Mouse (Mus musculus): ENCODE results near the gene Hist1h3e. TPM values are rescaled to one million over a fixed set of nuclear protein-coding genes. Genes with fewer than 3 reads are reported as not detected.
"Not testable (repeated sequence)": the region's sequence is repeated elsewhere in the genome, so short reads cannot be mapped to it uniquely, and the experiment has no call there.

Hist1h3e gene
- total RNA-seq, 2 experiments from 2014 or later = 264 to 387 TPM

GRCm38 (mm10) chr13:23570261-23571021 is 8.3 kb upstream of the Hist1h3e start:
- ATAC-seq (replicated peaks; ENCODE audit: low FRiP score, poor library complexity, severe bottlenecking) = not testable (repeated sequence)

- no peak for ATAC-seq (replicated peaks; ENCODE audit: low FRiP score, poor library complexity, severe bottlenecking)
Observed at GRCm38 (mm10) chr13:23564482-23564881, 2.3 kb upstream of the Hist1h3e start.

GRCm38 (mm10) chr13:23562699-23563462 is 712 bp upstream of the Hist1h3e start:
- ATAC-seq (replicated peaks; ENCODE audit: low FRiP score, poor library complexity, severe bottlenecking) = peak; percentile 68

- peak; percentile 53 for ATAC-seq (replicated peaks; ENCODE audit: low FRiP score, poor library complexity, severe bottlenecking)
Observed at GRCm38 (mm10) chr13:23561531-23561882, 662 bp downstream of the Hist1h3e start.

GRCm38 (mm10) chr13:23560699-23561098 is 1.5 kb downstream of the Hist1h3e start:
- ATAC-seq (replicated peaks; ENCODE audit: low FRiP score, poor library complexity, severe bottlenecking) = not testable (repeated sequence)

- ATAC-seq (replicated peaks; ENCODE audit: low FRiP score, poor library complexity, severe bottlenecking) = no peak
Observed at GRCm38 (mm10) chr13:23556906-23557305, 5.3 kb downstream of the Hist1h3e start.

GRCm38 (mm10) chr13:23555839-23556416 is 6.2 kb downstream of the Hist1h3e start:
- peak; percentile 62 for ATAC-seq (replicated peaks; ENCODE audit: low FRiP score, poor library complexity, severe bottlenecking)

GRCm38 (mm10) chr13:23554925-23555838 is 7.0 kb downstream of the Hist1h3e start:
- ATAC-seq (replicated peaks; ENCODE audit: low FRiP score, poor library complexity, severe bottlenecking) = peak; percentile 51

GRCm38 (mm10) chr13:23554393-23554792 is 7.8 kb downstream of the Hist1h3e start:
- no peak for ATAC-seq (replicated peaks; ENCODE audit: low FRiP score, poor library complexity, severe bottlenecking)

GRCm38 (mm10) chr13:23552962-23553361 is 9.2 kb downstream of the Hist1h3e start, which contains the start of gene Hist1h1d:
Gene Hist1h1d (plus strand): TSS chr13:23553262.
- ATAC-seq (replicated peaks; ENCODE audit: low FRiP score, poor library complexity, severe bottlenecking) = no peak

GRCm38 (mm10) chr13:23551931-23552914 is 9.9 kb downstream of the Hist1h3e start:
- ATAC-seq (replicated peaks; ENCODE audit: low FRiP score, poor library complexity, severe bottlenecking) = no peak

GRCm38 (mm10) chr13:23551146-23551834 is 10.9 kb downstream of the Hist1h3e start, which contains the start of gene Hist1h4f:
Gene Hist1h4f (minus strand): TSS chr13:23551648.
- peak; percentile 52 for ATAC-seq (replicated peaks; ENCODE audit: low FRiP score, poor library complexity, severe bottlenecking)

- peak; percentile 12 for ATAC-seq (replicated peaks; ENCODE audit: low FRiP score, poor library complexity, severe bottlenecking)
Observed at GRCm38 (mm10) chr13:23550761-23551145, 11.4 kb downstream of the Hist1h3e start.

GRCm38 (mm10) chr13:23546694-23547093 is 15.5 kb downstream of the Hist1h3e start:
- no peak for ATAC-seq (replicated peaks; ENCODE audit: low FRiP score, poor library complexity, severe bottlenecking)

- ATAC-seq (replicated peaks; ENCODE audit: low FRiP score, poor library complexity, severe bottlenecking) = peak; percentile 44
Observed at GRCm38 (mm10) chr13:23544787-23545120, 17.4 kb downstream of the Hist1h3e start.

- peak; percentile 82 for ATAC-seq (replicated peaks; ENCODE audit: low FRiP score, poor library complexity, severe bottlenecking)
Observed at GRCm38 (mm10) chr13:23543965-23544786, 18.0 kb downstream of the Hist1h3e start, which contains the start of gene Hist1h3f. Gene Hist1h3f (plus strand): TSS chr13:23544052.

GRCm38 (mm10) chr13:23542999-23543607 is 19.1 kb downstream of the Hist1h3e start, which contains the start of gene Hist1h2bh:
Gene Hist1h2bh (minus strand): TSS chr13:23543392.
- ATAC-seq (replicated peaks; ENCODE audit: low FRiP score, poor library complexity, severe bottlenecking) = peak; percentile 84
